Mouse (Mus musculus): ENCODE results near the gene Slc25a3. TPM values are rescaled to one million over a fixed set of nuclear protein-coding genes. Genes with fewer than 3 reads are reported as not detected.

Slc25a3 gene
- polyA plus RNA-seq, 2 experiments: 469 to 481 TPM

DNA sequence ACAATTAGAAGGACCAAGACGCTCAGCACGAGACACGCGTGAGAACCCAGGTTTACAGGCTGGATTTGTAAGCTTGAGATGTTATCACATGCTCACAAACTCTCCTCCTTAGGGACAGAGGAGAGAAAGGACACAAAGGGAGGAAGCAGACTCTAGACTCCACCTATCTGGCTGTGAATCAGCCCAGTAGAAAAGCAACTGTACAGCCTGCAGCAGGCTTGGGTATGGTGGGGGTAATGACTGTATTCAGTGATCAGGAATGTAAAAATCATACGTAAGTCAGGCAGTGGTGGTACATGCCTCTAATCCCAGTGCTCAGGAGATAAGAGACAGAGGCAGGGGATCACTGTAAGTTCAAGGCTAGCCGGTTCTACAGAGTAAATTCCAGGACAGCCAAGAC is 32.5 kb upstream of the Slc25a3 start:
- Histone ChIP-seq H3K9me3 (ENCODE audit: control insufficient read depth, low read length) (no peaks in the 10 kb centered on the region), H3K4me1 (ENCODE audit: control insufficient read depth, insufficient read depth, low read length) (no peaks in the 10 kb centered on the region), H3K9ac (ENCODE audit: low read depth, low read length, severe bottlenecking) (no peak overlapping the region), H3K4me3 (replicated peaks; ENCODE audit: low read length) (no peak overlapping the region), H3K27ac (replicated peaks; ENCODE audit: low read depth, low read length) (no peak overlapping the region), H3K27me3 (ENCODE audit: control insufficient read depth, insufficient read depth, low read length) (no peaks in the 10 kb centered on the region), H3K36me3 (ENCODE audit: control insufficient read depth, insufficient read depth, low read length) (peaks cover 86% of the 10 kb centered on the region), H3K4me2 (replicated peaks; ENCODE audit: low read depth, low read length, severe bottlenecking) (no peak overlapping the region)
- WGBS: 78% methylated on average over 6 of the region's 6 CpGs
- DNase-seq (ENCODE audit: low spot score) (no peak), ATAC-seq (ENCODE audit: low FRiP score, low read depth) (no peak)
- TF ChIP-seq POLR2A (IDR thresholded peaks at IDR 0.05; ENCODE audit: borderline replicate concordance, extremely low read depth, insufficient read depth, insufficient read length): no peak

DNA sequence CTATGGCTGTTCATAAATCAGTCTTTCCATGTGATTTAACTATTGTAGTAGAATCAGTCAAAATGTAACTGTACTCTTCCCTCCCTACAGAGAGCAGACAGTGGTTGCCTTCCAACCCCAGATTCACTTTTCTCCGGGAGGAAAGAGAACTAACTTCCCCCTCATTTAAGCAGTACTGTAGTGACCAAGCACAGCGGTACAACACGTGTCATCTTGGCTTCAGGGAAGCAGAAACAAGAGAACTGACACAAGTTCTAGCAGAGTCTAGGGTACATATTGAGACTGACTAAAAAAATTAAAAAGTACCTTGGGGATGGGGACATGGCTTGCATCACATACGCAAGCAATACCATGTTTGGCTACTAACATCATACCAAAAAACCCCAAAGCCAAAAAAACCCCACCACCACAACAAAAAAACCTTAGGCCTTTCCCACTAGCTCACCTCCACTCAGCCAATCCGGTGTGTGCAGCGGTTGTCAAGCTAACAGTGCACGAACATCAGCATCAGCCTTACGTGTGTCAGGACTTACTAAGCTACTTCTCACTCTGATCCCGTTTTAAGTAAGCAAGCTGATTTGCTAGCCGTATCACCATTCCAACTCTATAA is 30.1 kb upstream of the Slc25a3 start:
- no peak overlapping the region for H3K4me2 ChIP-seq (replicated peaks; ENCODE audit: low read depth, low read length, severe bottlenecking)
- 89% methylated on average over 10 of the region's 10 CpGs for WGBS
- H3K4me1 ChIP-seq (ENCODE audit: control insufficient read depth, insufficient read depth, low read length): no peaks in the 10 kb centered on the region
- no peak for DNase-seq (ENCODE audit: low spot score)
- no peak for ATAC-seq (ENCODE audit: low FRiP score, low read depth)
- H3K27ac ChIP-seq (replicated peaks; ENCODE audit: low read depth, low read length): no peak overlapping the region
- TF ChIP-seq POLR2A (IDR thresholded peaks at IDR 0.05; ENCODE audit: borderline replicate concordance, extremely low read depth, insufficient read depth, insufficient read length): no peak
- H3K27me3 ChIP-seq (ENCODE audit: control insufficient read depth, insufficient read depth, low read length): no peaks in the 10 kb centered on the region
- peaks cover 87% of the 10 kb centered on the region for H3K36me3 ChIP-seq (ENCODE audit: control insufficient read depth, insufficient read depth, low read length)
- H3K4me3 ChIP-seq (replicated peaks; ENCODE audit: low read length): no peak overlapping the region
- no peak overlapping the region for H3K9ac ChIP-seq (ENCODE audit: low read depth, low read length, severe bottlenecking)
- H3K9me3 ChIP-seq (ENCODE audit: control insufficient read depth, low read length): no peaks in the 10 kb centered on the region

DNA sequence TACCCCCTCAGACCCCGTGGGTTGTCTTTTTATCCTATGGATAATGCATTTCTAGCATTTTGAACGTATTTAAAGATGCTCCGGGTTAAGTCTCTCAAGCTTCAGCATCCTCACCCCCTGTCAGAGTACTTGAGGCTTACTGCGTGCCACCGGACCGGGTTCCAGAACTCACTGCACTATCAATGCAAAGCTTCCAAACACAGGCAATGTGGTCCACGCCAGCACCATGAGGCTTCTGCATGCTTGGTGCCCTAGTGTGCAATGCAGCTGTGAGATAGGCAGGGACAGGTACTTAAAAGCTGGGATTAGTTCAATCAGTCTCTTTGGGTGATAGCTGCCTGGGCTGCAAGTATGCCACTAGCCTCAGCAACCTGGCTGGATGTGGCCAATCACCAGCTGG is 21.6 kb upstream of the Slc25a3 start:
- WGBS: 97% methylated on average over 7 of the region's 7 CpGs
- Histone ChIP-seq H3K4me2 (replicated peaks; ENCODE audit: low read depth, low read length, severe bottlenecking) (no peak overlapping the region), H3K27me3 (ENCODE audit: control insufficient read depth, insufficient read depth, low read length) (no peaks in the 10 kb centered on the region), H3K27ac (replicated peaks; ENCODE audit: low read depth, low read length) (no peak overlapping the region), H3K36me3 (ENCODE audit: control insufficient read depth, insufficient read depth, low read length) (peaks cover 49% of the 10 kb centered on the region), H3K9ac (ENCODE audit: low read depth, low read length, severe bottlenecking) (no peak overlapping the region), H3K4me1 (ENCODE audit: control insufficient read depth, insufficient read depth, low read length) (no peaks in the 10 kb centered on the region), H3K4me3 (replicated peaks; ENCODE audit: low read length) (no peak overlapping the region), H3K9me3 (ENCODE audit: control insufficient read depth, low read length) (no peaks in the 10 kb centered on the region)
- ATAC-seq (ENCODE audit: low FRiP score, low read depth) (no peak), DNase-seq (ENCODE audit: low spot score) (no peak)
- no peak for TF ChIP-seq POLR2A (IDR thresholded peaks at IDR 0.05; ENCODE audit: borderline replicate concordance, extremely low read depth, insufficient read depth, insufficient read length)

DNA sequence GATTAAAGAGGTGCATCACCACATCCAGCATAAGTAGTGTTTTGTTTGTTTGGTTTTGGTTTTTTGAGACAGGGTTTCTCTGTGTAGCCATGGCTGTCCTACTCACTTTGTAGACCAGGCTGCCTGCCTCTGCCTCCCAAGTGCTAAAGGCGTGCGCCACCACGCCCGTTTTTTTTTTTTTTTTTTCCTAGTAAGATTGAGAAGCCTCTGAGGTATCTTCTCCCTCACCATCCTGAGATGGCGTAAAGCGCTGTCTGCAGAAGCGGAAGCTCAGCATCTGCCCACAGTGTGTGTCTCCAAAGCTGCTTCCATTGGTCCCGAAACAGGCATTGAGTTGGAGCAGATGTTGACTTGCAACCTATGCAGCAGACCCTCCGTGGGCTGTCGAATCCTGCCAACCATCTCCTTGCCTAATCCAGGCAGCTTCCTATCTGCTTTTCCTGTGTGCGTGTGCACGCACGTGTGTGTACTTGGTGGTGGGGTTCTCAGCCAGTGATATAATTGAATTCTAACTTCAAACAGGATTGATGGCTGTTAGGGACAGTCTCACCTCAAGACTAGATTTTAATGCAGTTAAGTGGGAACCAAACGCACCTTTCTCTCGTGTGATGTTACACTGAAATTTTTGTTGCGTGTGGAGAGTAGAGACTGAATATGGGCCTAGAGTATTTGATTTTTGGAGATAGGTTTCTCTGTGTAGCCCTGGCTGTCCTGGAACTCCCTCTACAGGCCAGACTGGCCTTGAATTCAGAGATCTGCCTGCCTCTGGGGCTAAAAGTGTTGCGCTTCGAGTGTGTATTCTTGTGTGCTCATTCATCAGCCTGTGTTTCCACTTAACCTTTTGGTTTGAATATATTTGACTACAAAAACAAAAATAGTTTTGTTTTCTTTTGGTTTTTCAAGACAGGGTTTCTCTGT is 19.7 kb upstream of the Slc25a3 start:
- DNase-seq (ENCODE audit: low spot score): no peak
- H3K9ac ChIP-seq (ENCODE audit: low read depth, low read length, severe bottlenecking): no peak overlapping the region
- TF ChIP-seq POLR2A (IDR thresholded peaks at IDR 0.05; ENCODE audit: borderline replicate concordance, extremely low read depth, insufficient read depth, insufficient read length): no peak
- WGBS: 71% methylated on average over 18 of the region's 18 CpGs
- H3K36me3 ChIP-seq (ENCODE audit: control insufficient read depth, insufficient read depth, low read length): peaks cover 31% of the 10 kb centered on the region
- no peaks in the 10 kb centered on the region for H3K9me3 ChIP-seq (ENCODE audit: control insufficient read depth, low read length)
- H3K4me3 ChIP-seq (replicated peaks; ENCODE audit: low read length): no peak overlapping the region
- H3K4me1 ChIP-seq (ENCODE audit: control insufficient read depth, insufficient read depth, low read length): no peaks in the 10 kb centered on the region
- peak; percentile 33; the same call in 1 of the 2 replicates for ATAC-seq (ENCODE audit: low FRiP score, low read depth)
- no peaks in the 10 kb centered on the region for H3K27me3 ChIP-seq (ENCODE audit: control insufficient read depth, insufficient read depth, low read length)
- no peak overlapping the region for H3K4me2 ChIP-seq (replicated peaks; ENCODE audit: low read depth, low read length, severe bottlenecking)
- no peak overlapping the region for H3K27ac ChIP-seq (replicated peaks; ENCODE audit: low read depth, low read length)

GRCm38 (mm10) chr10:91142654-91143191 is 18.9 kb upstream of the Slc25a3 start:
- Histone ChIP-seq H3K4me2 (replicated peaks; ENCODE audit: low read depth, low read length, severe bottlenecking) (no peak overlapping the region), H3K36me3 (ENCODE audit: control insufficient read depth, insufficient read depth, low read length) (peaks cover 25% of the 10 kb centered on the region), H3K9me3 (ENCODE audit: control insufficient read depth, low read length) (no peaks in the 10 kb centered on the region), H3K4me1 (ENCODE audit: control insufficient read depth, insufficient read depth, low read length) (no peaks in the 10 kb centered on the region), H3K9ac (ENCODE audit: low read depth, low read length, severe bottlenecking) (no peak overlapping the region), H3K27ac (replicated peaks; ENCODE audit: low read depth, low read length) (no peak overlapping the region), H3K27me3 (ENCODE audit: control insufficient read depth, insufficient read depth, low read length) (no peaks in the 10 kb centered on the region), H3K4me3 (replicated peaks; ENCODE audit: low read length) (no peak overlapping the region)
- DNase-seq (ENCODE audit: low spot score) (no peak), ATAC-seq (ENCODE audit: low FRiP score, low read depth) (no peak)
- 72% methylated on average over 10 of the region's 10 CpGs for WGBS
- TF ChIP-seq POLR2A (IDR thresholded peaks at IDR 0.05; ENCODE audit: borderline replicate concordance, extremely low read depth, insufficient read depth, insufficient read length): no peak
